Mouse (Mus musculus) liver, embryonic 14.5 days (tissue): ENCODE results near the gene 4931414P19Rik.

Experiments
- CTCF ChIP-seq: IDR thresholded peaks from 2 replicates; pipeline ENCODE4 v1.5.1; 2016; ENCODE audit warnings: antibody characterized with exemption, low read depth, control low read depth
- EP300 ChIP-seq: IDR thresholded peaks from 2 replicates; pipeline ENCODE4 v1.6.1; 2016; ENCODE audit warnings: antibody characterized with exemption, low read depth

- TF ChIP-seq EP300, result no peak
- no peak for TF ChIP-seq CTCF
Observed at GRCm38 (mm10) chr14:54602613-54603012, 3.2 kb downstream of the 4931414P19Rik start.
